Mouse (Mus musculus): Measurements from ENCODE around the gene Tecr. TPM values are rescaled to one million over a fixed set of nuclear protein-coding genes. Genes with fewer than 3 reads are reported as not detected.

The Tecr gene
- polyA plus RNA-seq, 1 experiment from 2014 or later, result 570 TPM

DNA sequence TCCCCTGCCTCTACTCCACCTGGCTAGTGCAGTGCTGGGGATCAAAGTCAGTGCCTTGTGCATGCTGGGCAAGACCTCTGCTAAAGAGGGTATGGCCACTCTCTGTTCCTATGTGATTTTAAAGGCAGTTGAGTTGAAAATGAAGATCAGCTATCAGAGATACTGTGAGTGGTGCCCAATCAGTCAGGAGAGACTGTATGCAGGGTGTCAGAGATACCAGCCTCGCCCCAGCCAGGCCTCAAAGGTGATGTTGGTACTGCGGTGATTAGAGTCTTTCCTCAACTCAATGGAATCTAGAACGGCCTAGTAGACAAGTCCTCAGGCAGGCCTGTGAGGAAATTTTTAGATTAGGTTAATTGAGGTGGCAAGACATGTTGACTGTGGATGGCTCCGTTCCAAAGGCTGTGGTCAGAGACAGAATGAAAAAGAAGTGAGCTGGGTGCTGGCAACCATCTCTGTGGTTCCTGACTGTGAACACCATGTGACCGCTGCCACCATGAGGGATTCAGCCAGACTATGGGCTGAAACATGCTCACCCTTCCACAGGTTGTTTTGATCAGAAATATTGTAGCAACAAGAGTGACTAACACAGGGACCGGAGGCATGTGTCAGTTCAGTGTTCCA lies 18.0 kb upstream of the Tecr start:
- H3K9ac ChIP-seq, result no peak overlapping the region
- no peak overlapping the region for H3K27ac ChIP-seq (ENCODE audit: low read depth)
- no peaks in the 10 kb centered on the region for H3K4me1 ChIP-seq (ENCODE audit: insufficient read depth)
- WGBS, result 83% methylated on average over 6 of the region's 6 CpGs
- ATAC-seq (ENCODE audit: insufficient read depth) (no peak), DNase-seq (no peak)
- no peak for TF ChIP-seq CTCF (IDR thresholded peaks at IDR 0.05; ENCODE audit: low read depth)
- no peaks in the 10 kb centered on the region for H3K27me3 ChIP-seq (ENCODE audit: insufficient read depth, low read length)
- no peak overlapping the region for H3K4me2 ChIP-seq
- H3K4me3 ChIP-seq (ENCODE audit: low read depth, low read length), result no peak overlapping the region
- H3K36me3 ChIP-seq (ENCODE audit: insufficient read depth), result no peaks in the 10 kb centered on the region
- H3K9me3 ChIP-seq (ENCODE audit: low read depth, low read length), result no peaks in the 10 kb centered on the region

DNA sequence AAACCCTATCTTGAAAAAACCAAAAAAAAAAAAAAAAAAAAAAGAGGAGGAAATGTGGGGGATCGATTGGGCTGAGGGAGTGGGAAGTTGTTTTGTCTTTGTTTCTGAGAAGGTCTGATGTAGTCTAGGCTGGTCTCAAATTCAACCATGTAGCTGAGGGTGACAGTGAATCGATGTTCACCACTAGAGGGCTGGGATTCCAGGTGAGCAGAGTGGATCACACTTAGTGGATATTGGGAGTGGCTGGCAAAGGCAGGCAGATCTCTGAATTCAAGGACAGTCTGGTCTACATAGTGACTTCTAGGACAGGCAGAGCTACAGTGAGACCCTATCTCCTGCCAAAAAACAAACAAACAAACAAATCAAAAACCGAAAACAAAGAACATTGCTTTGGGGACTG lies 17.0 kb upstream of the Tecr start:
- H3K9ac ChIP-seq, result no peak overlapping the region
- 33% methylated on average over 3 of the region's 3 CpGs for WGBS
- ATAC-seq (ENCODE audit: insufficient read depth) (no peak), DNase-seq (peak; percentile 58)
- H3K27me3 ChIP-seq (ENCODE audit: insufficient read depth, low read length), result no peaks in the 10 kb centered on the region
- TF ChIP-seq CTCF (IDR thresholded peaks at IDR 0.05; ENCODE audit: low read depth), result peak; percentile 79
- H3K9me3 ChIP-seq (ENCODE audit: low read depth, low read length), result no peaks in the 10 kb centered on the region
- no peaks in the 10 kb centered on the region for H3K4me1 ChIP-seq (ENCODE audit: insufficient read depth)
- no peak overlapping the region for H3K4me3 ChIP-seq (ENCODE audit: low read depth, low read length)
- no peak overlapping the region for H3K4me2 ChIP-seq
- H3K27ac ChIP-seq (ENCODE audit: low read depth), result no peak overlapping the region
- no peaks in the 10 kb centered on the region for H3K36me3 ChIP-seq (ENCODE audit: insufficient read depth)

DNA sequence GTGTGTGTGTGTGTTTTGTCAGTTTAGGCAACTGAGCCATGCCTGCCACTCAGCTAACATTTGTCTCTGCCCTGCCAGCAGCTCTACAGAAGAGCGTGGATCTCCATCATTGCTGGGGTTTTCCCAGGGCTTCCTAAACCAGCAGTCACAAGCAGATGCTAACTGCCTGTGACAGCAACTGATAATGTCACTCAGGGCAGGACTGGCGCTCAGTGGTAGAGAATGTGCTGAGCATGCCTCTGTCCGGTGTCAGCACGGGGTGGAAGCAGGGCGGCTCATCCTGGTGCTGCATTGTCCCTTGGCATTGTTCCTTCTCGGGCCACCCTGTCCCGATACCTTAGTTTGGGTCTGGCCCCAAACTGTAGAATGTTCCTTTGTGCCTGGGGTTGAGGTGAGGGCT lies 15.8 kb upstream of the Tecr start:
- no peak for ATAC-seq (ENCODE audit: insufficient read depth)

DNA sequence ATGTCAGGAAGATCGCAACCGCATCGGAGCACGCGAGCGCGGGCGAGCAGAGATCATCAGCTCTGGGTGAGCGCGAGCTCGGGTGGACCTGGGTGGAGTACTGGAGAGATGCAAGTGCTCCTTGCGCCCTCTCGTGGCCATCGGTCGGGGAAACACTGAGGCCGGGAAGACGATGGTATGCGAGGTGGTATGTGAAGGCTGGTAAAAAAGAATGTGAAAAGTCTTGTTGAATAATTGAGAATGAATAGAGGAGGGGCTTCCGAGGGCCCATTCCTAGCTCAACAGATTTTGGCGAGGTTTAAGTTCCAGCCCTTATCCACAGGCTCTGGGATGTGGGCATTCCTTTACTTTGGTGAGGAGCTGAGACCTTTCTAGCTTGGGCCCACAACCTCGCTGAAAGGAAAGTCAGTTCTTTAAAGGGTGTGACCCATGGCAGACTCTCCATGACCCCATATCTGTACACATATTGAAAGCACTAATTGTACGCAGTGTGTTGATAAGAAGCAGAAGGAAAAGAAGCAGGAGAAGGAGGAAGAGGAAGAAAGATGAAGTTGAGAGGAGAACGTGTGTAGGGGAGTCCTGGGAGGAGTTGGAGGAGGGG lies 14.7 kb upstream of the Tecr start:
- no peak overlapping the region for H3K27ac ChIP-seq (ENCODE audit: low read depth)
- peak overlapping the region; percentile 28 for H3K9ac ChIP-seq
- WGBS, result 6% methylated on average over 23 of the region's 23 CpGs
- no peaks in the 10 kb centered on the region for H3K36me3 ChIP-seq (ENCODE audit: insufficient read depth)
- no peaks in the 10 kb centered on the region for H3K9me3 ChIP-seq (ENCODE audit: low read depth, low read length)
- ATAC-seq (ENCODE audit: insufficient read depth), result peak; percentile 93
- peak overlapping the region; percentile 69 for H3K4me2 ChIP-seq
- peak; percentile 93 for TF ChIP-seq CTCF (IDR thresholded peaks at IDR 0.05; ENCODE audit: low read depth)
- DNase-seq, result peak; percentile 92
- peak overlapping the region; percentile 29 for H3K4me3 ChIP-seq (ENCODE audit: low read depth, low read length)
- H3K4me1 ChIP-seq (ENCODE audit: insufficient read depth), result no peaks in the 10 kb centered on the region
- no peaks in the 10 kb centered on the region for H3K27me3 ChIP-seq (ENCODE audit: insufficient read depth, low read length)

More for the DNA sequence above, 15.8 kb upstream of the Tecr start:
- WGBS, result 79% methylated on average over 7 of the region's 7 CpGs
- no peaks in the 10 kb centered on the region for H3K4me1 ChIP-seq (ENCODE audit: insufficient read depth)
- H3K4me3 ChIP-seq (ENCODE audit: low read depth, low read length), result no peak overlapping the region
- TF ChIP-seq CTCF (IDR thresholded peaks at IDR 0.05; ENCODE audit: low read depth), result no peak
- no peak overlapping the region for H3K4me2 ChIP-seq
- no peak overlapping the region for H3K9ac ChIP-seq
- H3K9me3 ChIP-seq (ENCODE audit: low read depth, low read length), result no peaks in the 10 kb centered on the region
- no peak overlapping the region for H3K27ac ChIP-seq (ENCODE audit: low read depth)
- no peaks in the 10 kb centered on the region for H3K36me3 ChIP-seq (ENCODE audit: insufficient read depth)
- no peaks in the 10 kb centered on the region for H3K27me3 ChIP-seq (ENCODE audit: insufficient read depth, low read length)
- DNase-seq, result no peak

DNA sequence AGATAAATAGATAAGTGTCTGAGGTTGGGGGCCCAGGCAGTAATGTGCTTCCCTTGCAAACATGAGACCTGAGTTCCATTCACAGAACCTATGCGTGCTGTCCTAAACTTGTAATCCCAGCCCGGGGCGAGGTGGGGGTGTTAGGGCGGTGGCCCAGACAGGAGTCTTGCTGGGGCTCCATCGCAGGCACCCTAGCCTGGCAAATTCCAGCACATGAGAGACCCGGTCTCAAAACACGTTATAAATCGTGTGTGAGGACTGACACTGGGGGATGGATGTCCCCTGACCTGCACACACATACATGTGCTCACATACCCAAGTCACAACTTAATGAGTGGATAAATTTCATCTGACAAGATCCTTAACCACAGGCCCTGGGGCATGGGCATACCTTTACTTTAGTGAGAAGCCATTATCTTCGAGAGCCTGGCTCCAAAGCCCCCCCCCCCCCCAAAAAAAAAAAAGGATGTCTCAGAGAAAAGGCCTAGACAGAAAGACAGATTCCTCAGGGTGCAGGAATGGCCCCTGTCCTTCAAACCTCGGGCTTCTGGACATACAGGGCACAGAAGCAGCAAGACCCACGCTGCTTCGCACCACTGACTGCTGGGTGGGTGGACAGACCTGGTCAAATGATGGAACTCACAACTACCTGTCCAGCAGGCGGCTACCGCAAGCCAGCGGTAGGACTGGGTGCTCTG lies 14.1 kb upstream of the Tecr start:
- 48% methylated on average over 15 of the region's 15 CpGs for WGBS
- TF ChIP-seq CTCF (IDR thresholded peaks at IDR 0.05; ENCODE audit: low read depth), result no peak

DNA sequence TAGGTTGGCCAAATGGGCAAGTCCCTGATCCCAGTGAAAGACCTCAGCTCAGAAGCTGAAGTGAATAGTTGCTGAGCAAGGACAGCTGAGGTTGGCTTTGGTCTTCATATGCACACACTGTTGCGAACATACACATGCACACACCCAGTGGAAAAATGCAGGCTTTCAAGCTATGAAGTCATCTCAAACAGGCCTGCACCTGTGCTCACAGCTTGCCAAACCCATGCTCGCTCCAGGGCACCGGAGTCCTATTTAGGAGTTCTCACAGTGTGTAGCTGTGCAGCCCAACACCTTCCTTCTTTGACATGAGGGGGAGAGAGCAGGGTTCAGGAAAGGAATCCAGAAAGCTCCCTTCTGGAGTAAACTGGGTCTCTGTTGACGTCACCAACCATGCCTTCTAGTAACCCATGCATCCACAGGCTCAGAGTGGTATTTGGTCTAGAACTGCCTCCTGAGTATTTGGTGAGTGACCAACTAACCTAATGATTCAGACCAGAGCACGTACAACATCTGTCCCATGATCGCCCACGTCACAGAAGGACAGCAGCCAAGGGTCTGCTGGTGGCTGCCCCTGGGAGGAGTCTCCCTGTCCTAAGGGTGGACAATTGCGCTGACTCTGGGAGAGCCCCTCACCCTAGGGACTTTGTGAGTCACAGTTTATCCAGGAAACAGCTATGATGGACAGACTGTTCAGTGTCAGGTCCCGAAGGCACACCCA lies 12.0 kb upstream of the Tecr start:
- Histone ChIP-seq H3K9ac (no peak overlapping the region), H3K4me1 (ENCODE audit: insufficient read depth) (no peaks in the 10 kb centered on the region), H3K4me2 (no peak overlapping the region), H3K27me3 (ENCODE audit: insufficient read depth, low read length) (no peaks in the 10 kb centered on the region), H3K36me3 (ENCODE audit: insufficient read depth) (no peaks in the 10 kb centered on the region), H3K27ac (ENCODE audit: low read depth) (peak overlapping the region; percentile 16), H3K4me3 (ENCODE audit: low read depth, low read length) (no peak overlapping the region), H3K9me3 (ENCODE audit: low read depth, low read length) (no peaks in the 10 kb centered on the region)
- ATAC-seq (ENCODE audit: insufficient read depth) (0 out of 2 replicates have a peak, but pooled peaks have one; percentile 29), DNase-seq (peak; percentile 17)
- TF ChIP-seq CTCF (IDR thresholded peaks at IDR 0.05; ENCODE audit: low read depth), result no peak
- 79% methylated on average over 9 of the region's 9 CpGs for WGBS

More for the DNA sequence above, 14.1 kb upstream of the Tecr start:
- no peaks in the 10 kb centered on the region for H3K27me3 ChIP-seq (ENCODE audit: insufficient read depth, low read length)
- ATAC-seq (ENCODE audit: insufficient read depth) (peak; percentile 23; the same call in 1 of the 2 replicates), DNase-seq (no peak)
- no peaks in the 10 kb centered on the region for H3K9me3 ChIP-seq (ENCODE audit: low read depth, low read length)
- H3K9ac ChIP-seq, result peak overlapping the region; percentile 28
- H3K4me2 ChIP-seq, result peak overlapping the region; percentile 69
- H3K27ac ChIP-seq (ENCODE audit: low read depth), result no peak overlapping the region
- no peaks in the 10 kb centered on the region for H3K4me1 ChIP-seq (ENCODE audit: insufficient read depth)
- peak overlapping the region; percentile 29 for H3K4me3 ChIP-seq (ENCODE audit: low read depth, low read length)
- no peaks in the 10 kb centered on the region for H3K36me3 ChIP-seq (ENCODE audit: insufficient read depth)

All from lung, embryonic 14.5 days (tissue).